Mouse (Mus musculus) cerebellum, adult 2 months (tissue): ENCODE data around the gene Slc13a3.

Experiments
- CTCF ChIP-seq: fragments of 200-500 bp; IDR thresholded peaks from 2 replicates; pipeline ENCODE4 v1.5.1; 2011; ENCODE audit warnings: low read depth, mild to moderate bottlenecking, control low read depth, low read length, moderate library complexity, borderline replicate concordance; ENCODE audit not compliant: insufficient read depth
- POLR2A ChIP-seq: fragments of 200-500 bp; IDR thresholded peaks from 2 replicates; pipeline ENCODE4 v1.6.1; 2011; ENCODE audit warnings: low read length, control low read depth, borderline replicate concordance; ENCODE audit not compliant: insufficient read depth

DNA sequence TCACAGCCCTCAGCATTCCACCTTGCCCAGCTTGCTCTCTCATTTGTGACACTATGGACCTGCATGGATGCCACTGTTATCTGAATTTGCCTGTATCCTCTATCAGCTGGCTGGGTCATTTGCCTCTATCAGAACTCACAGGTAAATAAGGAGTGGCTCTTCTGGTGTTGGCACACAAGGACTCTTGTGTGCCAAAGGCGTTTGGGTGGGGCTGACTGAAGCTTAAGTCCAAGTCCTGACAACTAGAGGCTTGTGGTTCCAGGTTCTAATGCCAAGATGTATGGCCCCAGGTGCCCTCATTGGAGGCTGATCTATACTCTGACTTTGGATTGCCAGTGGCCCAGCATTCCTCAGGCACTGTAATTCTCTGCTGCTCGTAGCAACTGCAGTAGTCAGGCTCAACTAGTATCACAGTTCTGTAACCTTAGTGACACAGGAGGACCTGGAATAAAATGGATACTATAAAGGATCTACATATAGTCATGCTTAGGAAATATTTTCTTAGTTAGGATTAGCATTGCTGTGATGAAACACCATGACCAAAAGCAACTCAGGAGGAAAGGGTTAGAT is 24.8 kb upstream of the Slc13a3 start:
- TF ChIP-seq POLR2A (no peak), CTCF (no peak)
